Mouse (Mus musculus) CH12.LX (cell line): ENCODE data around the gene Xrcc2.

ENCODE experiments used
- CHD1 ChIP-seq: IDR thresholded peaks from 2 replicates; pipeline ENCODE4 v1.6.1; 2012; ENCODE audit warnings: low read depth, low read length, improper control_type of control experiment, inconsistent platforms
- CTCF ChIP-seq, 2 experiments: IDR thresholded peaks in 1 of 2; conservative IDR thresholded peaks in 1 of 2; 2 replicates each; pipeline ENCODE4 v1.5.1; 2011 to 2012; ENCODE audit warnings: low read depth in 2 of 2, low read length in 2 of 2, improper control_type of control experiment in 1 of 2, inconsistent platforms in 1 of 2, mild to moderate bottlenecking in 1 of 2, moderate library complexity in 1 of 2
- E2F4 ChIP-seq: IDR thresholded peaks from 2 replicates; pipeline ENCODE4 v1.6.1; 2011; ENCODE audit warnings: low read depth, low read length, improper control_type of control experiment; ENCODE audit not compliant: insufficient replicate concordance
- JUND ChIP-seq: conservative IDR thresholded peaks from 2 replicates; pipeline ENCODE4 v1.6.1; 2011; ENCODE audit warnings: low read depth, low read length, improper control_type of control experiment
- MAZ ChIP-seq: IDR thresholded peaks from 2 replicates; pipeline ENCODE4 v1.6.1; 2012; ENCODE audit warnings: low read depth, mild to moderate bottlenecking, inconsistent platforms, low read length, improper control_type of control experiment, moderate library complexity
- NRF1 ChIP-seq: IDR thresholded peaks from 2 replicates; pipeline ENCODE4 v1.6.1; 2014; ENCODE audit warnings: low read depth, mild to moderate bottlenecking, inconsistent platforms, low read length, improper control_type of control experiment, moderate library complexity
- POLR2A ChIP-seq: IDR thresholded peaks from 2 replicates; pipeline ENCODE4 v1.6.1; 2011; ENCODE audit warnings: low read depth, mild to moderate bottlenecking, improper control_type of control experiment, low read length
- RAD21 ChIP-seq: IDR thresholded peaks from 2 replicates; pipeline ENCODE4 v1.6.1; 2011; ENCODE audit warnings: low read depth, mild to moderate bottlenecking, low read length, improper control_type of control experiment, moderate library complexity
- SIN3A ChIP-seq: IDR thresholded peaks from 2 replicates; pipeline ENCODE4 v1.6.1; 2012; ENCODE audit warnings: low read length, improper control_type of control experiment, inconsistent platforms
- ZMIZ1 ChIP-seq: IDR thresholded peaks from 2 replicates; pipeline ENCODE4 v1.6.1; 2012; ENCODE audit warnings: low read depth, mild to moderate bottlenecking, inconsistent platforms, low read length, improper control_type of control experiment
- ZNF384 ChIP-seq: IDR thresholded peaks from 2 replicates; pipeline ENCODE4 v1.6.1; 2012; ENCODE audit warnings: low read depth, low read length, improper control_type of control experiment, inconsistent platforms

DNA sequence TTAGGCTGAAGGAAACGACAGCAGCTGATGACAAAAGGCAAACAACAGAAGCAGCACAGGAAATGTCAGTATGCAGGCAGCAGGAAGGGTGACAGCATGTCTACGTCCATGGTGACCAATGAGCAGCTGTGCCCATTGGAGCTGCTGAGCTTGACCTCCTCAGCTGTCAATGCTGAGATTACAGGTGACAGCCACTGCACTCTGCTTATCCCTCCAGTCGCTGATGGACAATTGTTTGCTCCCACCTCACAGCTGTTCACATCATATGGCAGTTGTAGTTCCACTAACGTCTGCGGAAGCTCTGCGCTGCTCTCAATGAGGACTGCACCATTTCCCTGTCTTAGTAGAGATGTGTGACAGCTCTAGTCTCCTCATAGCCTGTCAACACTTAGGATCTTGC lies 9.8 kb downstream of the Xrcc2 start:
- no peak for TF ChIP-seq ZNF384
- no peak for TF ChIP-seq JUND
- TF ChIP-seq CHD1: no peak
- no peak for TF ChIP-seq RAD21
- no peak for TF ChIP-seq SIN3A
- no peak for TF ChIP-seq E2F4
- no peak for TF ChIP-seq CTCF (conservative IDR thresholded peaks at IDR 0.05 in 1 of 2, IDR thresholded peaks at IDR 0.05 in 1 of 2; ENCODE audit: low read depth in 2 of 2, low read length in 2 of 2)
- no peak for TF ChIP-seq MAZ
- TF ChIP-seq NRF1: no peak
- no peak for TF ChIP-seq POLR2A
- TF ChIP-seq ZMIZ1: no peak
